Mouse (Mus musculus): ENCODE measurements around the gene Prdm16. TPM values are rescaled to one million over a fixed set of nuclear protein-coding genes. Genes with fewer than 3 reads are reported as not detected.

Gene Prdm16
- polyA plus RNA-seq (2014; fragmentation: Illumina TruSeq; extraction: RNeasy Lipid Tissue Mini Kit (QIAGEN cat#74804); ENCODE audit: low read depth, low replicate concordance): 0.08 TPM

DNA sequence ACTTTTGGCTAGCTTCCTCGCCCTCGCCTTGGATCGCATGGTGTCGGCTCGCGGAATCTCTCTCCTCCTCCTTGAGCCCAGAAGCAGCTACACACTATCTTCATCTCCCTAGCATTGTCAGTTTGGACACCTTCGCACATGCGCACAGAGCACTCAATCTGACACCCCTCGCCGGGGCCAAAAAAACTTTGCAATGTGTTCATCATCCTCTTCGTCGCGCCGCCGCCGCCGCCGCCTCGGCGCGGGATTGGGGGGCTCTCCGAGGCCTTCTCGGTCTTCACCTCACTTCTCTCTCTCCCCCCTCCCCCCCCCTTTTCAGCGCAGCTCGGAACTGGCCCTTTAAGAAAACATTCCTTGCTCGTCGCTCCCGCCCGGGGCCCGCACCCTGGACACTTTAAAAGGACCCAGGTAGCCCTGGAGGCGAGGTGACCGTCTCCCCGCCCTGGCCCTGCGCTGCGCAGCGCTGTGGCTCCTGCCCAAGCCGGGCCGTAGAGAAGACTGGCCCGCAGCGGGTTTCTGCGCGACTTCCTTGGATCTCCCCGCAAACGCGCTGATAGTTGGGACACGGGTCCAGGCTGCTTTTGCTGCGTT is at the start of gene Prdm16:
Gene Prdm16, minus strand, starts transcription at position 153 of the 591 bp plus-strand sequence.

DNA sequence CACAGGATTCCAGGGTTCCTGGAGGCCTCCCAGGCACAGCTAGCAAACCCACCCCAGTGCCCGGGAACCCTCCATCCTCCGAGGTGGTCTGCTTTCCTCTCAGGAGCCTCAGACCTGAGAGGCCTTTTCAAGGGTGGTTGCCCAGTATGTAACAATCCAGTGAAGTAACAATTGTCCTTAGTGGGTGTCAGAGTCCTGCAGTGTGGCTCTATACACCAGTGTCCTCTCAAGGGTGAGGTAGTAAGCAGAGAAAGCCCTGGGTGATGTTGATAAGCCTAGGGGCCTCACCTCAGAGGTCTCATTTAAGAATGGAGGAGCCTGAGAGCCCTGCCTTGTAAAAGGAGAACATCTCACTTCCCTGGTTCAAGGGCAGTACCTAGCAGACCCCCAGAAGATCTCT is 31.1 kb upstream of the Prdm16 start, which contains the start of gene Actrt2:
Gene Actrt2, minus strand, starts transcription at position 101 of the 400 bp plus-strand sequence.

DNA sequence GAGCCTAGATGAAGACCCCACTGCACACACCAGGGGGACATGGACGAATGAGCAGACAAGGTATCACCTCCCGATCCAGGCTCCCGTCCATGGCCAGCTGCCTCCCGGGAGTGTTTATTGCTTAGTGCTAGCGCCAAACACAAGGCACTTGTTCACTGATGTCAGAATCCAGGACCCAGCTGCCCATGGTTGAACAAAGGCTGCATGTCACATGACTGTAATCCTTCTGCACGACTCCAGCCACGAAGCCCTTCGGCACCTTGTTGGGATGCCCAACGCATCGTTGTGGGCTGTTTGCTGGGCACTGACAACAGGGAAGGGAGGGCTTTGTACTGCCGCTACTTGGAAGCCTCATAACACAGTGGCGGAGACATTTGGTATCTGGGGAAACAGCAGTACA is 300.9 kb downstream of the Prdm16 start, which contains the start of gene B230104I21Rik:
Gene B230104I21Rik, plus strand, starts transcription at position 367 of the 400 bp plus-strand sequence.

DNA sequence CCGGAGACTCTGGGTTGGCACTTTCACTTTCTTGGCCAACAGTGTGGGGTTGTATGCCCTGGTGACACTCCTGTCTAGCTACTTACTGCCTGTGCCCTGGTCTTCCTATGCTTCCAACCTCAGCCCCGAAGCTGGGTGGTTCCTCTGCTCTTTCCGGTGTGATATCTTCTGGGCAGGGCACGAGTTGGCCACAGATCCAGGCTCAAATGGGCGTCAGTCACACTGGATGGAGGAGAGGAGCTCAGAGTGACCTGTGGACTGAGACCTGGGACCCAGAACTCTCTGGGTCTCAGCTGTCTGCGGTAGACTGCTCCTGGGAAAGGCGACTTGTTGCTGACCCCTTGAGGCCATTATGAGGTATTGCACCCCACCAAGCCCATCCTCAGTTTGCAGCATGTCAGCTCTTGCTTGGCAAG is 335.2 kb downstream of the Prdm16 start, which contains the start of gene Arhgef16:
Gene Arhgef16, minus strand, starts transcription at position 211 of the 416 bp plus-strand sequence.

Other genes with a start within 250 kb of the Prdm16 start
- not detected for gene Actrt2, start 31.0 kb upstream of the Prdm16 start, polyA plus RNA-seq (2014; fragmentation: Illumina TruSeq; extraction: RNeasy Lipid Tissue Mini Kit (QIAGEN cat#74804); ENCODE audit: low read depth, low replicate concordance)
- gene Ttc34, start 200.6 kb upstream of the Prdm16 start, polyA plus RNA-seq (2014; fragmentation: Illumina TruSeq; extraction: RNeasy Lipid Tissue Mini Kit (QIAGEN cat#74804); ENCODE audit: low read depth, low replicate concordance): not detected
- not detected for gene Mmel1, start 232.7 kb upstream of the Prdm16 start, polyA plus RNA-seq (2014; fragmentation: Illumina TruSeq; extraction: RNeasy Lipid Tissue Mini Kit (QIAGEN cat#74804); ENCODE audit: low read depth, low replicate concordance)